Mouse (Mus musculus) kidney, adult 2 months (tissue): Measurements from ENCODE around the gene Hpse.

Experiments used
- CTCF ChIP-seq: fragments of 200-500 bp; conservative IDR thresholded peaks from 2 replicates; pipeline ENCODE4 v1.5.1; 2011; ENCODE audit warnings: low read depth, mild to moderate bottlenecking, control low read depth, low read length, moderate library complexity, mixed read lengths; ENCODE audit not compliant: insufficient read depth, insufficient read length
- POLR2A ChIP-seq: fragments of 200-500 bp; IDR thresholded peaks from one replicate; pipeline ENCODE4 v1.6.1; 2011; ENCODE audit warnings: low read depth, low read length, control low read depth

DNA sequence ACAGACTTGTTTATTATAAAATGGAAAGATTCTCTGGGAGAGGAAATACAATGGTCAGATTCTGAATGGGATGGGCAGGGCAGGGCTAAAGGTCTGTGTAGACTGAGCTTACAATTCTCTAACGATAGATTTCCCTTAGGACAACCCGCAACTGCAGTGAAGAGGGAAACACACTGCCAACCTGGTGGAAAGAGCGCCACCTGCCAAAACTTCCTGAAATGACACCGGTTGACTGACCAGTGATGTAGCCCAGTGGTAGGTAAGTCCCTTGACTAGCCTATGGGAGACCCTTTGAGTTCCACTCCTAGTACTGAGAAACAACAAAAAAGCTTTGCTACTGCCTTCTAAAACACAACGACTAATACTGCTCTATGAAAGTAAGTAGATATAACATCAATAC is 48.1 kb downstream of the Hpse start:
- peak; percentile 66 for TF ChIP-seq CTCF
- no peak for TF ChIP-seq POLR2A
